Mouse (Mus musculus): ENCODE measurements around the gene A730009L09Rik.

Gene A730009L09Rik

GRCm38 (mm10) chr16:84560279-84560602 is 45.3 kb downstream of the A730009L09Rik start:
- no peak for DNase-seq (ENCODE audit: low spot score)

All from ovary, postnatal 36 days (tissue).